Mouse (Mus musculus) heart, postnatal 0 days (tissue): ENCODE data around the gene Zbtb39. TPM values are rescaled to one million over a fixed set of nuclear protein-coding genes. Genes with fewer than 3 reads are reported as not detected.

Source experiments
- ATAC-seq: fragments of 200-750 bp; cut with Nextera tagmentation; 2 replicates; pipeline ENCODE4 v1.8.0; 2017; ENCODE audit warnings: low read depth, moderate number of reproducible peaks, moderate library complexity; ENCODE audit not compliant: insufficient read depth
- DNase-seq: peaks from one replicate; pipeline ENCODE4 v3.0.0-alpha.2; 2016; ENCODE audit warnings: low spot score
- H3K27ac ChIP-seq: fragments of 300-500 bp; sonication (generic); 2 replicates; pipeline ENCODE4 v1.5.1; 2014; ENCODE audit warnings: low read depth, mild to moderate bottlenecking
- H3K27me3 ChIP-seq: fragments of 300-500 bp; sonication (generic); 2 replicates; pipeline ENCODE4 v1.6.1; 2014; ENCODE audit warnings: low read length, mixed read lengths; ENCODE audit not compliant: control insufficient read depth, insufficient read depth
- H3K36me3 ChIP-seq: fragments of 300-500 bp; sonication (generic); replicated peaks from 2 replicates; pipeline ENCODE4 v1.6.1; 2014; ENCODE audit warnings: low read length, mixed read lengths; ENCODE audit not compliant: control insufficient read depth, insufficient read depth
- H3K4me1 ChIP-seq: fragments of 300-500 bp; sonication (generic); 2 replicates; pipeline ENCODE4 v1.6.1; 2014; ENCODE audit warnings: antibody characterized with exemption; ENCODE audit not compliant: control insufficient read depth, insufficient read depth
- H3K4me2 ChIP-seq: fragments of 300-500 bp; sonication (generic); 2 replicates; pipeline ENCODE4 v1.6.1; 2014; ENCODE audit warnings: low read depth, mild to moderate bottlenecking, low read length, moderate library complexity
- H3K4me3 ChIP-seq: fragments of 300-500 bp; sonication (generic); 2 replicates; pipeline ENCODE4 v1.5.1; 2014; ENCODE audit warnings: low read depth, low read length
- H3K9ac ChIP-seq: fragments of 300-500 bp; sonication (generic); replicated peaks from 2 replicates; pipeline ENCODE4 v1.6.1; 2014; ENCODE audit warnings: low read depth, low read length, mixed read lengths
- H3K9me3 ChIP-seq: fragments of 300-500 bp; sonication (generic); replicated peaks from 2 replicates; pipeline ENCODE4 v1.6.1; 2016; ENCODE audit warnings: low read length; ENCODE audit not compliant: control insufficient read depth
- CTCF ChIP-seq: IDR thresholded peaks from 2 replicates; pipeline ENCODE4 v1.5.1; 2016; ENCODE audit warnings: antibody characterized with exemption, control low read depth, low read depth
- EP300 ChIP-seq: IDR thresholded peaks from 2 replicates; pipeline ENCODE4 v1.6.1; 2016; ENCODE audit warnings: antibody characterized with exemption, low read depth
- WGBS: fragments of 180-500 bp; shearing (Covaris S2); extraction: QIAGEN DNeasy Blood & Tissue Kit; methylation state at CpG from one replicate; pipeline ENCODE4 v1.1.7; 2014; 5-methylcytosine and 5-hydroxymethylcytosine counted together
- polyA plus RNA-seq: library from polyadenylated mRNA; unstranded; fragments of >200 nt; fragmentation: Nextera tagmentation; extraction: Ambion mirVana; gene quantifications from 2 replicates; pipeline ENCODE4 v1.2.1, GENCODE M21; 2015
- total RNA-seq: library from RNA; depleted of rRNA; stranded (reverse); fragments of >200 nt; gene quantifications from 2 replicates; pipeline ENCODE4 v1.2.3, GENCODE M21; 2014; ENCODE audit warnings: low replicate concordance

The Zbtb39 gene
- total and polyA plus RNA-seq, 2 experiments from 2014 or later, result 0.94 to 5.8 TPM

DNA sequence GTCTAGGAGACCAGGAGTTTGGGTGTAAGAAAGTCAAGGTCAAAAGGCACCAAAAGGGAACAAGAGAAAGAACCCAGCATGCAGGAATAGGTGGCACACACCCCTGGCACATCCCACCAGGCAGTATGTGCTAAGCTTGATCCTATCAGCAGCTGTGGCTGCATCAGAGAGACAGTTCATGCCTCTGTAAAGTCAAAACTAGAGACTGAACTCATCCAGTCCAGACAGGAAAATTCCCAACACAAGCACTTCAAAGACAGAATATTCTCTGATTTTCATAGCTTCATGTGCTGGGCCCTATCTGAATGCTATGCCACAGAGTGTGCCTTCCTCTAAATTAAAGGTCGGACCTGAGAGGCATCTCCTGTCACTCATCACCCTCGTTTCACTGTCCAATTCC is 1.8 kb upstream of the Zbtb39 start:
- Histone ChIP-seq H3K4me1 (peaks cover 9% of the 10 kb centered on the region), H3K4me2 (no peak overlapping the region), H3K36me3 (peaks cover 14% of the 10 kb centered on the region), H3K27ac (no peak overlapping the region), H3K9ac (no peak overlapping the region), H3K27me3 (no peaks in the 10 kb centered on the region), H3K9me3 (no peaks in the 10 kb centered on the region), H3K4me3 (no peak overlapping the region)
- DNase-seq (no peak), ATAC-seq (no peak)
- TF ChIP-seq CTCF (no peak), EP300 (no peak)
- 19% methylated on average over 2 of the region's 2 CpGs for WGBS

DNA sequence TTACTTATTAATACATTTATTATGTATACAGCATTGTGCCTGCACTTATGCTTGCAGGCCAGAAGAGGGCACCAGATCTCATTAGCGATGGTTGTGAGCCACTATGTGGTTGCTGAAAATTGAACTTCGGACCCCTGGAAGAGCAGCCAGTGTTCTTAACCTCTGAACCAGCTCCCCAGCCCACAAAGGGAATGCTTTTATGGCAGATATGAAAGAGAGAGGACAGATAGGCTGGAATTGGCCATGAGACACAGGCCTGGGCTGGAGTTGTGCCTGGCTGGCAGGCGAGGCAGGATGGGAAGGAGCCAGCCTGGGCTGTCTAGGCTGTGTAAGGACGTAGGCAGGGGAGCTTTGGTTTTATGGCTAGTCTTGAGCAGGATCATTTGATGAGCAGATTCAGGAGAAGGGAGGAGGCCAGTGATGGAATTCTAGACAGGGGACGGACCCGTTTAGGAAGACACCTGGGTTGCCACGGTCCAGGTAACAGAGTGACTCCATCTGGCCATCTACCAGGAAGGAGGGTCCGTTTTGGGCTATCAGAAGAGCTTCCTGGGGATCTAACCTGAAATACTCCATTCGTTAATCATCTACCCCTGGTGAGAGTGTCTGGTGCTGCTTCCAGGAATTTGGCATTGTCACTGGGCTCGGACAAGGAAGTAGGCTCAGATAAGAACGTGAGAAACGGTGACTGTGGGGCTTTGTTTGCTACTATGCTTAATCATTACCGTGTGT is 1.0 kb upstream of the Zbtb39 start:
- Histone ChIP-seq H3K36me3 (peaks cover 21% of the 10 kb centered on the region), H3K9ac (no peak overlapping the region), H3K27ac (no peak overlapping the region), H3K9me3 (no peaks in the 10 kb centered on the region), H3K4me3 (peak overlapping the region; percentile 91), H3K27me3 (no peaks in the 10 kb centered on the region), H3K4me1 (peaks cover 9% of the 10 kb centered on the region), H3K4me2 (peak overlapping the region; percentile 84)
- DNase-seq (no peak), ATAC-seq (no peak)
- TF ChIP-seq EP300 (no peak), CTCF (peak; percentile 67)
- 35% methylated on average over 13 of the region's 13 CpGs for WGBS

DNA sequence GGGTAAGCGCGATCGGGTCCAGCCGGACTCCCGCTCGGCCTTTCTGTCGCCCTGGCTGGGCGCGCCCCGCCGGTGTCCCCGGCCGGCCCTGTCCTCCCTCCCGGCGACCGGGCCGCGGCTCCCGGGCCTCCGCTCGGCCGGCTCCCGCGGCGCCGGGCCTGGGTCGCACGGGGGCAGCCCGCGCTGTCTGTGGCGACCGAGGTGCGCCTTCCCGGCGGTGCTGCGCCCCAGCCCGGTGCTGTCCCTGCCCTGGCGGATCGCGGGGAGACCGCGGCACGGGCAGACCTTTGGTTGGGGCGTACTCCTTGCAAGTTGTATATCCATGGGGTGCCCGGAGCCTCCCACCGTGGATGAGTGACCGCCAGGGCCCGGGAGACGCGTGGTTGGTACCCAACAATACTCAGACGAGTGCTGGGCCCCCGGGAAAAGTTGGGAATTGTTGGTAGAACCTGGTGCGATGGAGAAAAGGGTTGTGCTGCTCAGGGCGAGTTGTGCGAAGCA is 373 bp downstream of the Zbtb39 start:
- ATAC-seq (peak; percentile 56), DNase-seq (no peak)
- WGBS, result under 1% methylated on average over 41 of the region's 55 CpGs
- Histone ChIP-seq H3K9me3 (no peaks in the 10 kb centered on the region), H3K27ac (peak overlapping the region; percentile 83), H3K4me1 (peaks cover 9% of the 10 kb centered on the region), H3K27me3 (no peaks in the 10 kb centered on the region), H3K4me3 (peak overlapping the region; percentile 91), H3K9ac (peak overlapping the region; percentile 97), H3K36me3 (peaks cover 34% of the 10 kb centered on the region), H3K4me2 (peak overlapping the region; percentile 84)
- TF ChIP-seq CTCF (no peak), EP300 (no peak)

DNA sequence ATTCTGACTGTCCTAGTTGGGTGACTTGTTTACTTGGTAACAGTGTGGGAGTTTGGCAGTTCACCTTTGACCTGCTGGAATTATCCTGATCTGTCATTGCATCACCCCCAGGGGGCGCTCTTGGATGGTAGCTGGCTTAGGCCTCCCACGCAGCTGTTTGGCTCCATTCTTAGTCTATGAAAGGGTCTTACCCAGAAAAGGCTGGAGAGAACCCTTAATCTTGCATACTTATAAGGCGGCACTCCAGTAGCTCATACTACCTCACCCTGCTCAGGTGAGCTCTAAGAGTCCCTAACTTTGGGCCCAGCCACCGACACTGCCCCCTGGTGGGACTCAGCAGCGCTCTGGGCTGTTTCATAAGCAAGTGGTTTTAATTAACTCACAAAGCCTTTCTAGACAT is 5.3 kb downstream of the Zbtb39 start:
- H3K4me1 ChIP-seq, result peaks cover 9% of the 10 kb centered on the region
- no peak overlapping the region for H3K27ac ChIP-seq
- H3K27me3 ChIP-seq, result no peaks in the 10 kb centered on the region
- H3K9ac ChIP-seq, result no peak overlapping the region
- 67% methylated on average over 5 of the region's 5 CpGs for WGBS
- TF ChIP-seq EP300 (no peak), CTCF (peak; percentile 51)
- H3K4me3 ChIP-seq, result no peak overlapping the region
- DNase-seq, result no peak
- ATAC-seq, result no peak
- H3K4me2 ChIP-seq, result no peak overlapping the region
- H3K9me3 ChIP-seq, result no peaks in the 10 kb centered on the region
- H3K36me3 ChIP-seq, result peaks cover 62% of the 10 kb centered on the region

- Histone ChIP-seq H3K4me1 (peaks cover 1% of the 10 kb centered on the region; the same call in 1 of the 2 replicates), H3K27ac (no peak overlapping the region), H3K4me2 (no peak overlapping the region), H3K27me3 (no peaks in the 10 kb centered on the region), H3K36me3 (peaks cover 62% of the 10 kb centered on the region), H3K9ac (no peak overlapping the region), H3K4me3 (no peak overlapping the region), H3K9me3 (no peaks in the 10 kb centered on the region)
- ATAC-seq (no peak), DNase-seq (no peak)
- WGBS, result 69% methylated on average over 5 of the region's 5 CpGs
- TF ChIP-seq EP300, result no peak
- no peak for TF ChIP-seq CTCF
Measured at GRCm38 (mm10) chr10:127745886-127746285, 6.5 kb downstream of the Zbtb39 start.
